Mouse (Mus musculus) liver, postnatal 0 days (tissue): ENCODE results near the gene Trmt10c. TPM values are rescaled to one million over a fixed set of nuclear protein-coding genes. Genes with fewer than 3 reads are reported as not detected.
A peak's percentile ranks its signal among the peaks of the same experiment; 100 is the strongest.

Experiments used
- ATAC-seq: fragments of 200-750 bp; cut with Nextera tagmentation; 2 replicates; pipeline ENCODE4 v1.8.0; 2017; ENCODE audit warnings: mild to moderate bottlenecking, moderate library complexity
- DNase-seq: peaks from one replicate; pipeline ENCODE4 v3.0.0-alpha.2; 2016
- H3K27ac ChIP-seq: fragments of 300-500 bp; sonication (generic); 2 replicates; pipeline ENCODE4 v1.5.1; 2014; ENCODE audit warnings: antibody characterized with exemption, moderate library complexity, mild to moderate bottlenecking, low read depth
- H3K27me3 ChIP-seq: fragments of 300-500 bp; sonication (generic); 2 replicates; pipeline ENCODE4 v1.6.1; 2014; ENCODE audit warnings: low read length, control low read depth, mixed read lengths; ENCODE audit not compliant: insufficient read depth
- H3K36me3 ChIP-seq: fragments of 300-500 bp; sonication (generic); replicated peaks from 2 replicates; pipeline ENCODE4 v1.6.1; 2014; ENCODE audit warnings: mild to moderate bottlenecking, control low read depth, low read length, moderate library complexity, mixed read lengths; ENCODE audit not compliant: insufficient read depth
- H3K4me1 ChIP-seq: fragments of 300-500 bp; sonication (generic); 2 replicates; pipeline ENCODE4 v1.6.1; 2014; ENCODE audit warnings: antibody characterized with exemption, mild to moderate bottlenecking, control low read depth; ENCODE audit not compliant: insufficient read depth
- H3K4me2 ChIP-seq: fragments of 300-500 bp; sonication (generic); 2 replicates; pipeline ENCODE4 v1.6.1; 2014; ENCODE audit warnings: low read depth, mild to moderate bottlenecking, low read length, moderate library complexity, mixed read lengths
- H3K4me3 ChIP-seq: fragments of 300-500 bp; sonication (generic); 2 replicates; pipeline ENCODE4 v1.5.1; 2014; ENCODE audit warnings: low read depth, low read length
- H3K9ac ChIP-seq: fragments of 300-500 bp; sonication (generic); replicated peaks from 2 replicates; pipeline ENCODE4 v1.6.1; 2014; ENCODE audit warnings: mild to moderate bottlenecking, moderate library complexity
- H3K9me3 ChIP-seq: fragments of 300-500 bp; sonication (generic); 2 replicates; pipeline ENCODE4 v1.6.1; 2016; ENCODE audit warnings: mild to moderate bottlenecking, control low read depth, low read length, mixed read lengths
- CTCF ChIP-seq: sonication (generic); IDR thresholded peaks from 2 replicates; pipeline ENCODE4 v1.5.1; 2016; ENCODE audit warnings: antibody characterized with exemption, low read depth
- EP300 ChIP-seq: IDR thresholded peaks from 2 replicates; pipeline ENCODE4 v1.6.1; 2016; ENCODE audit warnings: antibody characterized with exemption, low read depth, mild to moderate bottlenecking
- WGBS: fragments of 180-500 bp; shearing (Covaris S2); extraction: QIAGEN DNeasy Blood & Tissue Kit; methylation state at CpG from one replicate; pipeline ENCODE4 v1.1.7; 2014; ENCODE audit not compliant: insufficient replicate concordance; 5-methylcytosine and 5-hydroxymethylcytosine counted together
- polyA plus RNA-seq: library from polyadenylated mRNA; unstranded; fragments of >200 nt; fragmentation: Nextera tagmentation; extraction: Ambion mirVana; gene quantifications from 2 replicates; pipeline ENCODE4 v1.2.1, GENCODE M21; 2015

Gene Trmt10c
- polyA plus RNA-seq: 15.2 and 15.7 TPM in 2 replicates

- Histone ChIP-seq H3K9ac (peak within 1 kb of the TSS; percentile 93), H3K36me3 (peaks cover 11% of the 10 kb centered on the region), H3K27ac (peak within 1 kb of the TSS; percentile 92), H3K4me2 (peak within 1 kb of the TSS; percentile 69), H3K9me3 (no peaks in the 10 kb centered on the region), H3K27me3 (no peaks in the 10 kb centered on the region), H3K4me3 (peak within 1 kb of the TSS; percentile 91), H3K4me1 (peaks cover 13% of the 10 kb centered on the region)
- peak; percentile 97 for DNase-seq
- TF ChIP-seq EP300 (no peak), CTCF (no peak)
- peak; percentile 100 for ATAC-seq
- WGBS: 1% methylated on average over 60 of the region's 63 CpGs
These were observed at the start of gene Trmt10c for GRCm38 (mm10) chr16:56037138-56038010. Trmt10c (minus strand) TSS chr16:56037819.

GRCm38 (mm10) chr16:56086336-56086735 lies 48.7 kb upstream of the Trmt10c start:
- TF ChIP-seq EP300 (no peak), CTCF (no peak)
- Histone ChIP-seq H3K4me1 (no peaks in the 10 kb centered on the region), H3K4me2 (no peak overlapping the region), H3K36me3 (peaks cover 3% of the 10 kb centered on the region; the same call in 1 of the 2 replicates), H3K27me3 (no peaks in the 10 kb centered on the region), H3K9ac (no peak overlapping the region), H3K27ac (no peak overlapping the region), H3K4me3 (no peak overlapping the region), H3K9me3 (no peaks in the 10 kb centered on the region)
- peak; percentile 27; the same call in 1 of the 2 replicates for ATAC-seq
- DNase-seq: no peak
- WGBS: 86% methylated on average over 2 of the region's 2 CpGs

GRCm38 (mm10) chr16:56081691-56082090 lies 44.1 kb upstream of the Trmt10c start:
- Histone ChIP-seq H3K27me3 (no peaks in the 10 kb centered on the region), H3K9me3 (no peaks in the 10 kb centered on the region), H3K9ac (no peak overlapping the region), H3K4me3 (no peak overlapping the region), H3K27ac (no peak overlapping the region), H3K4me2 (no peak overlapping the region), H3K36me3 (peaks cover 3% of the 10 kb centered on the region; the same call in 1 of the 2 replicates), H3K4me1 (peaks cover 2% of the 10 kb centered on the region; the same call in 1 of the 2 replicates)
- 67% methylated on average over 4 of the region's 4 CpGs for WGBS
- DNase-seq (no peak), ATAC-seq (no peak)
- TF ChIP-seq EP300 (no peak), CTCF (no peak)

- Histone ChIP-seq H3K9me3 (no peaks in the 10 kb centered on the region), H3K9ac (no peak overlapping the region), H3K4me3 (no peak overlapping the region), H3K36me3 (no peaks in the 10 kb centered on the region), H3K4me1 (peaks cover 13% of the 10 kb centered on the region), H3K27ac (no peak overlapping the region), H3K4me2 (no peak overlapping the region), H3K27me3 (no peaks in the 10 kb centered on the region)
- TF ChIP-seq CTCF (no peak), EP300 (no peak)
- ATAC-seq (no peak), DNase-seq (no peak)
- WGBS: 92% methylated on average over 1 of the region's 1 CpGs
These were observed 41.8 kb upstream of the Trmt10c start for GRCm38 (mm10) chr16:56079419-56079818.

GRCm38 (mm10) chr16:56076121-56076869 lies 38.7 kb upstream of the Trmt10c start:
- Histone ChIP-seq H3K4me3 (peak overlapping the region; percentile 77), H3K4me2 (peak overlapping the region; percentile 65), H3K27ac (peak overlapping the region; percentile 97), H3K9me3 (no peaks in the 10 kb centered on the region), H3K9ac (peak overlapping the region; percentile 80), H3K36me3 (no peaks in the 10 kb centered on the region), H3K27me3 (no peaks in the 10 kb centered on the region), H3K4me1 (peaks cover 25% of the 10 kb centered on the region)
- TF ChIP-seq CTCF (no peak), EP300 (0 out of 2 replicates have a peak, but pooled peaks have one; percentile 19)
- no peak for DNase-seq
- ATAC-seq: no peak
- WGBS: 10% methylated on average over 11 of the region's 11 CpGs
